Mouse (Mus musculus) kidney, embryonic 15.5 days (tissue): ENCODE data around the gene 3110082I17Rik. TPM values are rescaled to one million over a fixed set of nuclear protein-coding genes. Genes with fewer than 3 reads are reported as not detected.

Experiments
- ATAC-seq: fragments of 200-750 bp; cut with Nextera tagmentation; replicated peaks from 2 replicates; pipeline ENCODE4 v1.8.0; 2017; ENCODE audit warnings: moderate TSS enrichment; ENCODE audit not compliant: low FRiP score
- H3K27ac ChIP-seq: fragments of 300-500 bp; sonication (generic); 2 replicates; pipeline ENCODE4 v1.5.1; 2015; ENCODE audit warnings: mild to moderate bottlenecking, inconsistent platforms
- H3K27me3 ChIP-seq: fragments of 300-500 bp; sonication (generic); 2 replicates; pipeline ENCODE4 v1.6.1; 2015; ENCODE audit warnings: inconsistent platforms
- H3K36me3 ChIP-seq: fragments of 300-500 bp; sonication (generic); 2 replicates; pipeline ENCODE4 v1.6.1; 2015; ENCODE audit warnings: inconsistent platforms
- H3K4me1 ChIP-seq: fragments of 300-500 bp; sonication (generic); 2 replicates; pipeline ENCODE4 v1.6.1; 2015; ENCODE audit warnings: inconsistent platforms
- H3K4me2 ChIP-seq: fragments of 300-500 bp; sonication (generic); 2 replicates; pipeline ENCODE4 v1.6.1; 2015; ENCODE audit warnings: moderate library complexity, mild to moderate bottlenecking, inconsistent platforms
- H3K4me3 ChIP-seq: fragments of 300-500 bp; sonication (generic); replicated peaks from 2 replicates; pipeline ENCODE4 v1.5.1; 2015; ENCODE audit warnings: mild to moderate bottlenecking, inconsistent platforms
- H3K9ac ChIP-seq: fragments of 300-500 bp; sonication (generic); 2 replicates; pipeline ENCODE4 v1.6.1; 2015; ENCODE audit warnings: mild to moderate bottlenecking, inconsistent platforms
- H3K9me3 ChIP-seq: fragments of 300-500 bp; sonication (generic); replicated peaks from 2 replicates; pipeline ENCODE4 v1.6.1; 2016; ENCODE audit warnings: inconsistent platforms
- WGBS: fragments of 180-500 bp; shearing (Covaris S2); methylation state at CpG from one replicate; pipeline ENCODE4 v1.1.7; 2015; ENCODE audit warnings: mixed read lengths; 5-methylcytosine and 5-hydroxymethylcytosine counted together
- polyA plus RNA-seq: library from polyadenylated mRNA; unstranded; fragments of >200 nt; fragmentation: Nextera tagmentation; extraction: Ambion mirVana; gene quantifications from 2 replicates; pipeline ENCODE4 v1.2.1, GENCODE M21; 2015

3110082I17Rik gene
- polyA plus RNA-seq, 1 experiment from 2014 or later = 43.3 TPM

DNA sequence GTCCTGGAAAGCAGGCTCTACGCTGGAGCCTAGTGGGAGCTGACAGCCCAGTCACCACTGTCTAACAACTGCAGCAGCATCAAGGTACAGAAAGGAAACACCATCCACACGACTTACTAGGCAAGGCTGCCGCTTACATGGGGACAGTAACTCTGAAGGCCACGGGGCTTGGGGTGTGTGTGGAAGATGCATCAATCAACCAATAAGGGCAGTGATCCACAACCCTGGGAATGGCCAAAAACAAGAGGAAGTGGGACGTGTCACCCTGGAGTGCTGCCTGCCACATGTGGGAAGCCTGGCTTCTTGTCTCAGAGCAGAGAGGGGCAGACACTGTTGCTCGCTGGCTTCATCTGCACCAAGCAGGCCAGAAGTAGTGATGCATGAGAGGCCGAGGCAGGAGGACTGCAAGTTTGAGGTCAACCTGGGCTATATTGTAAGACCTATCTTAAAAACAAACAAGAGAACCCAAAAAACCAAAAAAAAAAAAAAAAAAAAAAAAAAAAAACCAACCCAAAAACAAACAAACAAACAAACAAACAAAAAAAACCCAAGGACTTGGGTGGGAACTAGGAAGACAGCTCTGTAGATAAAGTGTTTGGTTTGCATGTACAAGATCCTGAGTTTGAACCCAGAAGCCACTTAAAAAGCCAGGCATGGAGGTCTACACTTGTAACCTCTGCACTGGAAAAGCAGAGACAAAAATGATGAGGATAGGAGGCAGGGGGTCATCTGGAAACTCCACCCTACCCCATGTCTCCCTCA lies 27.4 kb downstream of the 3110082I17Rik start:
- Histone ChIP-seq H3K36me3 (peaks cover 7% of the 10 kb centered on the region; the same call in 1 of the 2 replicates), H3K9me3 (no peaks in the 10 kb centered on the region), H3K27me3 (no peaks in the 10 kb centered on the region), H3K4me2 (no peak overlapping the region), H3K4me3 (no peak overlapping the region), H3K4me1 (peaks cover 60% of the 10 kb centered on the region), H3K27ac (no peak overlapping the region; the same call in 1 of the 2 replicates), H3K9ac (no peak overlapping the region)
- 50% methylated on average over 7 of the region's 7 CpGs for WGBS
- ATAC-seq = no peak

GRCm38 (mm10) chr5:139432333-139432732 lies 28.0 kb downstream of the 3110082I17Rik start:
- H3K27me3 ChIP-seq = no peaks in the 10 kb centered on the region
- no peak for ATAC-seq
- peaks cover 61% of the 10 kb centered on the region for H3K4me1 ChIP-seq
- H3K9ac ChIP-seq = no peak overlapping the region
- H3K4me3 ChIP-seq = no peak overlapping the region
- peaks cover 6% of the 10 kb centered on the region; the same call in 1 of the 2 replicates for H3K36me3 ChIP-seq
- no peaks in the 10 kb centered on the region for H3K9me3 ChIP-seq
- no peak overlapping the region for H3K4me2 ChIP-seq
- no peak overlapping the region; the same call in 1 of the 2 replicates for H3K27ac ChIP-seq
- 48% methylated on average over 6 of the region's 6 CpGs for WGBS

GRCm38 (mm10) chr5:139429818-139430341 lies 30.4 kb downstream of the 3110082I17Rik start:
- peaks cover 72% of the 10 kb centered on the region for H3K4me1 ChIP-seq

DNA sequence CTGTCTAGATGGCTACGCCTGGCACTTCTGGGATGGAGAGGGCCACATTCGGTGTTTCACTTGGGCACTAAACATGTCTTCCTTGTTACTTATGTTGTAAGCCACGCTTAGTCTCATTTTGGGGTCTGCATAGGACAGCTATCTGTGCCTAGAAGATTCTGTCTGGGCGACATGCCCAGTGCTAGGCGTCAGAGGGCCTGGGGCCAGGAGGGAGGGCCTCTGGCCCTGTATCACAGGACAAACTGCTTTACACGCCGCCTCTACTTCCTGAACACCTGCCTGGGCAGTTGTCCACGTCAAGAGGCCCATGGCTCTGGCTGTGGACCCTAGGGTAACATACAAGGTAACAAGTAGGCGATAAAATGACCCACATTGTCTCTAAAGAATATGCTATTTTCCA lies 32.3 kb downstream of the 3110082I17Rik start:
- Histone ChIP-seq H3K4me1 (peaks cover 83% of the 10 kb centered on the region), H3K9me3 (no peaks in the 10 kb centered on the region), H3K36me3 (no peaks in the 10 kb centered on the region), H3K4me2 (no peak overlapping the region), H3K4me3 (no peak overlapping the region), H3K9ac (no peak overlapping the region), H3K27ac (no peak overlapping the region), H3K27me3 (no peaks in the 10 kb centered on the region)
- ATAC-seq = no peak
- 73% methylated on average over 9 of the region's 9 CpGs for WGBS

More at GRCm38 (mm10) chr5:139429818-139430341, 30.4 kb downstream of the 3110082I17Rik start:
- Histone ChIP-seq H3K36me3 (no peaks in the 10 kb centered on the region), H3K4me2 (no peak overlapping the region), H3K27me3 (no peaks in the 10 kb centered on the region), H3K9ac (no peak overlapping the region), H3K27ac (peak overlapping the region; percentile 85), H3K9me3 (no peaks in the 10 kb centered on the region), H3K4me3 (no peak overlapping the region)
- ATAC-seq = peak; percentile 69
- 17% methylated on average over 12 of the region's 12 CpGs for WGBS

DNA sequence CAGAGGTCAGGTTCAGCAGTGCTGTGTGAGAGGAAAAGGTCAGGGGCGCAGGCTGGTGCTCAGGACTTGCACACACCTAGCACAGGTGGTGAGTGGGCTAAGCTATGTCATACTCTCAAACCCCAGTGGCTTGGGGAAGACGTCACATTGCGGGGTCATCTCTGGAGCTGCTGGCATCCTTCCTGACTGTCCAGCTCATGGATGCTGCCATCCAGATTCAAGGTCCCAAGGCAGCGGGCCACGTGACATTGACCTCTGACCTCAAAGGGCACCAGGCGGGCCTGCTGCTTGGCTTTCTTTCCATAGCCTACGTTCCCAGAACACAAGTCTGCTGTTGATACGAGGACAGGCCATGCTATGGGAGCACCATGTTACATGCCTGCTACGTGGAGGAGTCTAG lies 33.3 kb downstream of the 3110082I17Rik start:
- Histone ChIP-seq H3K9ac (no peak overlapping the region), H3K27ac (no peak overlapping the region), H3K36me3 (no peaks in the 10 kb centered on the region), H3K4me3 (no peak overlapping the region), H3K27me3 (no peaks in the 10 kb centered on the region), H3K4me1 (peaks cover 83% of the 10 kb centered on the region), H3K9me3 (no peaks in the 10 kb centered on the region), H3K4me2 (no peak overlapping the region)
- WGBS = 83% methylated on average over 9 of the region's 9 CpGs
- no peak for ATAC-seq

- Histone ChIP-seq H3K36me3 (no peaks in the 10 kb centered on the region), H3K4me1 (peaks cover 70% of the 10 kb centered on the region), H3K27me3 (no peaks in the 10 kb centered on the region), H3K9ac (no peak overlapping the region), H3K4me2 (no peak overlapping the region), H3K4me3 (no peak overlapping the region), H3K9me3 (no peaks in the 10 kb centered on the region), H3K27ac (peak overlapping the region; percentile 45)
- no peak for ATAC-seq
- WGBS = 40% methylated on average over 9 of the region's 9 CpGs
Measured at GRCm38 (mm10) chr5:139425198-139425597, 35.1 kb downstream of the 3110082I17Rik start.

DNA sequence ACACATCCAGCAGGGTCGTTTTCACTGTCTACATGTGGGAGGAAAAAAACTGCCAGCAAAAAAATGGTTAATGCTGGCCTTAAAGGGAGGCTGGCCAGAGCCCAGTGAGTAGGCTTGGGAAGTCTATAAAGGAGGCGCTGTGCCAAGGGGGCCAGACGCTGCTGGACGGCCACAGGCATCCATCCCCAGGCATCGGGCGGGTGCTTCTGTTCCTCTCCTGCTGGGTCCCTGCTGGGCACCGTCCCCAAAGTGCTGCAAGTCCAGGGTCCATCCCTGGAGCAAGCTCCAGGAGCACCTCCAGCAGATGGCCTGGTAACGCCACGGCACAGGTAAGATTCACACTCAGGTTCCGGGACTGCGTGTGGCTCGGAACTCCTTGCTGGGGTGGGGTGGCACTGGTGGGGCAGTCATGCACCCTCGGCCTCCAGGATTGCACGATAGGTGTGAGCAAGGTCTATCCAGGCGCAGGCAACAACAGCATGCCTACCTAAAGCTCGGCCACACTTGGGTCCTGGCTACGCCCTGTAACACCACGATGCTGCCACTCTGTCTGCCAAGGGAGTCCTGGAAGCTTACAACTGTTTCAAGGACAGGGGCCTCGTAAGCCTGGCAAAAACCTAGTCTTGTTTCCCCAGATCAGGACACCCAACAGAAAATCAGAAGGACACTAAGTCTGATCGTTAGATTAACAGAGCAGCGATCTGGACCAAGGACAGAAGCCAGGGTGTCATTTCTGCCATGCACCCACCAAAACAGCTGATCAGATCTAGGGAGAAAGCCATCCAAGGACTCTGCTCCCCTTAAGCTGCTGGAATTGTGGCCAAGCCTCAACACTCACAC lies 37.1 kb downstream of the 3110082I17Rik start, which contains the start of gene Gper1:
Gene Gper1 (plus strand): TSS at position 126 of the 840 bp plus-strand sequence.
- no peaks in the 10 kb centered on the region for H3K9me3 ChIP-seq
- peaks cover 57% of the 10 kb centered on the region for H3K4me1 ChIP-seq
- peak within 1 kb of the TSS; percentile 36 for H3K4me3 ChIP-seq
- H3K4me2 ChIP-seq = peak within 1 kb of the TSS; percentile 53
- H3K27ac ChIP-seq = no peak within 1 kb of the TSS
- peak; percentile 26; the same call in 1 of the 2 replicates for ATAC-seq
- 45% methylated on average over 21 of the region's 21 CpGs for WGBS
- H3K27me3 ChIP-seq = no peaks in the 10 kb centered on the region
- peak within 1 kb of the TSS; percentile 35; the same call in 1 of the 2 replicates for H3K9ac ChIP-seq
- H3K36me3 ChIP-seq = no peaks in the 10 kb centered on the region

DNA sequence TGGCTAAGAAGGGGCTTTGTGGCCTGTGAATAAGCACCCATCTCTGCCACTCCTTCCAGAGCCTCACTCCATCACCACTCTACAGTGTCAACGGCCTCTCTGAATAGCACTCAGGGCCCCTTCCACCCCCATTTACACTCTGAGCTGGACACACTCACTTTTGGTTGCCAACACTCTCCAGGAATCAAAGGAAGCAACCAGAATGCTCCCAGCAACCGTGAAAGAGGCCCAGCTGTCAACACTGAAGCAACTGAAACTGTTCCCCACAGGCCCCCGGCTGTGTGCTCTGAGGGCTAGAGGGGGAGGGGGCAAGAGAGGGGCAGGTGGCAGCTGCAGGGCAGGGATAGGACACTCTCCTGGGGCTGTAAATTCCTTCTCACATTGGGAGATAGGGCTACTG lies 41.7 kb downstream of the 3110082I17Rik start:
- no peaks in the 10 kb centered on the region for H3K9me3 ChIP-seq
- WGBS = 18% methylated on average over 3 of the region's 3 CpGs
- ATAC-seq = no peak

GRCm38 (mm10) chr5:139418110-139418509 lies 42.2 kb downstream of the 3110082I17Rik start:
- 59% methylated on average over 2 of the region's 2 CpGs for WGBS
- Histone ChIP-seq H3K36me3 (0 out of 2 replicates have a peak, but pooled peaks cover 5% of the 10 kb centered on the region), H3K9ac (no peak overlapping the region), H3K27ac (no peak overlapping the region), H3K4me3 (no peak overlapping the region), H3K9me3 (no peaks in the 10 kb centered on the region), H3K27me3 (no peaks in the 10 kb centered on the region), H3K4me2 (no peak overlapping the region), H3K4me1 (peaks cover 29% of the 10 kb centered on the region)
- ATAC-seq = no peak

More for the DNA sequence above, 41.7 kb downstream of the 3110082I17Rik start:
- Histone ChIP-seq H3K4me3 (no peak overlapping the region), H3K9ac (no peak overlapping the region), H3K4me1 (peaks cover 29% of the 10 kb centered on the region), H3K36me3 (0 out of 2 replicates have a peak, but pooled peaks cover 5% of the 10 kb centered on the region), H3K27ac (no peak overlapping the region), H3K27me3 (no peaks in the 10 kb centered on the region), H3K4me2 (no peak overlapping the region)

GRCm38 (mm10) chr5:139417480-139417879 lies 42.8 kb downstream of the 3110082I17Rik start:
- H3K27me3 ChIP-seq = no peaks in the 10 kb centered on the region
- H3K27ac ChIP-seq = no peak overlapping the region
- WGBS = 90% methylated on average over 3 of the region's 3 CpGs
- no peaks in the 10 kb centered on the region for H3K9me3 ChIP-seq
- 0 out of 2 replicates have a peak, but pooled peaks cover 5% of the 10 kb centered on the region for H3K36me3 ChIP-seq
- H3K9ac ChIP-seq = no peak overlapping the region
- H3K4me3 ChIP-seq = no peak overlapping the region
- H3K4me1 ChIP-seq = peaks cover 26% of the 10 kb centered on the region
- no peak overlapping the region for H3K4me2 ChIP-seq
- no peak for ATAC-seq

GRCm38 (mm10) chr5:139416942-139417341 lies 43.4 kb downstream of the 3110082I17Rik start:
- H3K27ac ChIP-seq = no peak overlapping the region
- no peak overlapping the region for H3K9ac ChIP-seq
- WGBS = 95% methylated on average over 4 of the region's 4 CpGs
- peaks cover 27% of the 10 kb centered on the region for H3K4me1 ChIP-seq
- no peak for ATAC-seq
- no peaks in the 10 kb centered on the region for H3K27me3 ChIP-seq
- no peak overlapping the region for H3K4me3 ChIP-seq
- no peak overlapping the region for H3K4me2 ChIP-seq
- no peaks in the 10 kb centered on the region for H3K9me3 ChIP-seq
- H3K36me3 ChIP-seq = 0 out of 2 replicates have a peak, but pooled peaks cover 5% of the 10 kb centered on the region
